Mouse (Mus musculus) limb, embryonic 13.5 days (tissue): ENCODE data around the gene Cbfa2t3. TPM values are rescaled to one million over a fixed set of nuclear protein-coding genes. Genes with fewer than 3 reads are reported as not detected.

Source experiments
- ATAC-seq: fragments of 200-750 bp; cut with Nextera tagmentation; 2 replicates; pipeline ENCODE4 v1.8.0; 2017; ENCODE audit warnings: low read depth, moderate number of reproducible peaks, moderate TSS enrichment; ENCODE audit not compliant: low FRiP score
- H3K27ac ChIP-seq: fragments of 300-500 bp; sonication (generic); 2 replicates; pipeline ENCODE4 v1.5.1; 2015; ENCODE audit warnings: inconsistent platforms, mild to moderate bottlenecking, moderate library complexity
- H3K27me3 ChIP-seq: fragments of 300-500 bp; sonication (generic); 2 replicates; pipeline ENCODE4 v1.6.1; 2015; ENCODE audit warnings: mild to moderate bottlenecking, inconsistent platforms
- H3K36me3 ChIP-seq: fragments of 300-500 bp; sonication (generic); 2 replicates; pipeline ENCODE4 v1.6.1; 2015; ENCODE audit warnings: inconsistent platforms, mild to moderate bottlenecking, moderate library complexity
- H3K4me1 ChIP-seq: fragments of 300-500 bp; sonication (generic); 2 replicates; pipeline ENCODE4 v1.6.1; 2015; ENCODE audit warnings: inconsistent platforms
- H3K4me2 ChIP-seq: fragments of 300-500 bp; sonication (generic); replicated peaks from 2 replicates; pipeline ENCODE4 v1.6.1; 2015; ENCODE audit warnings: inconsistent platforms, mild to moderate bottlenecking, moderate library complexity
- H3K4me3 ChIP-seq: fragments of 300-500 bp; sonication (generic); 2 replicates; pipeline ENCODE4 v1.5.1; 2015; ENCODE audit warnings: moderate library complexity, mild to moderate bottlenecking, inconsistent platforms
- H3K9ac ChIP-seq: fragments of 300-500 bp; sonication (generic); 2 replicates; pipeline ENCODE4 v1.6.1; 2015; ENCODE audit warnings: mild to moderate bottlenecking, inconsistent platforms
- H3K9me3 ChIP-seq: fragments of 300-500 bp; sonication (generic); 2 replicates; pipeline ENCODE4 v1.6.1; 2016; ENCODE audit warnings: inconsistent platforms
- WGBS: fragments of 180-500 bp; shearing (Covaris S2); methylation state at CpG from one replicate; pipeline ENCODE4 v1.1.7; 2015; 5-methylcytosine and 5-hydroxymethylcytosine counted together
- polyA plus RNA-seq: library from polyadenylated mRNA; unstranded; fragments of >200 nt; fragmentation: Nextera tagmentation; extraction: Ambion mirVana; gene quantifications from 2 replicates; pipeline ENCODE4 v1.2.1, GENCODE M21; 2015

Gene Cbfa2t3
- polyA plus RNA-seq, 1 experiment from 2014 or later = 4.3 TPM

DNA sequence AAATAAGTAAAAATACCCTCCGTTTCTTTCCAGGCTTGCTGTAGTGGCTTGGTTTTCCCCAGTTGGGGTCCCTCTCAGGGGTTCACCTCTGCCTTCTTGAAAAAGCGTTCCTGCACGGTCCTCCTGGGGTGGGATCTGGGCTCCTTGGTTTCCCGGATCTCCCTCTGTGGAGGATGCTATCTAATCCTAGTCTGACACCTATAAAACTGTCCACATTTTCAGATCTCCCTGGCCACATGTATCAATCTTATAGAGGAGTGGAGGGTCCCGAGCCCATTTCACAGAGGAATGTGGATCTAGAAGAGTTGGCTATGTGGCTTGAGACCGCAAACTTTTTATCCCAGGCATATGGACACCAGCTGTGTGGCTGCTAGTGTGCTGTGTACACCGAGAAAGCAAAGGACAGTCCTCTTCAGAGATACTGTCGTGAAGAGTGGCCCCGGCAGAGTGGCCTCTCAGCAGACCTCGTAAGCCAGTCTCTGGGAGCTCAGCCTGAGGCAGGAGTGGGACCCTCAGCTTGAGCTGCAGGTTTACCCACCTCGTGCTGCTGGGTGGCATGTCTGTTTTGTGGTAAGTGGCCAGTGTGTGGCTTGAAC, 19.5 kb downstream of the Cbfa2t3 start:
- Histone ChIP-seq H3K9me3 (no peaks in the 10 kb centered on the region), H3K4me2 (peak overlapping the region; percentile 97), H3K36me3 (no peaks in the 10 kb centered on the region), H3K27ac (no peak overlapping the region), H3K4me3 (peak overlapping the region; percentile 75), H3K9ac (0 out of 2 replicates have a peak overlapping the region, but pooled peaks have one; percentile 78), H3K27me3 (peaks cover 71% of the 10 kb centered on the region), H3K4me1 (peaks cover 44% of the 10 kb centered on the region)
- WGBS = 10% methylated on average over 11 of the region's 11 CpGs
- no peak for ATAC-seq

DNA sequence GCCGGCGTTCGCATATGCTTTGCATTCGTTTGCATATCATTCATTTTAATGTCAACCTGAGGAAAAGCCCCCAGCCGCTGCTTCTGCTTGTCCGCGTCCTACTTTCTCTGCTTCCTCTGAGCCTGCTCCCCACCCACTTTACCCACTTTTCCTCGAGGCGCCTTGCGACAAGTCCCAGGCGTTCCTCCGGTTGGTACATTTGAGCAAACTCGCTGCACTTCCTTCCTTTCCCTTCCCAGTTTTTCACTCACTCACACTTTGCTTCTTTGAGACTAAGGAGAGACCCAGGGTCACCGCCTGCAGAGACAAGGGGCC, 20.1 kb downstream of the Cbfa2t3 start:
- peaks cover 68% of the 10 kb centered on the region for H3K27me3 ChIP-seq
- under 1% methylated on average over 14 of the region's 14 CpGs for WGBS
- H3K9me3 ChIP-seq = no peaks in the 10 kb centered on the region
- peak overlapping the region; percentile 78; the same call in 1 of the 2 replicates for H3K9ac ChIP-seq
- no peak for ATAC-seq
- peak overlapping the region; percentile 75 for H3K4me3 ChIP-seq
- H3K36me3 ChIP-seq = no peaks in the 10 kb centered on the region
- peak overlapping the region; percentile 97 for H3K4me2 ChIP-seq
- H3K27ac ChIP-seq = no peak overlapping the region
- H3K4me1 ChIP-seq = peaks cover 49% of the 10 kb centered on the region

DNA sequence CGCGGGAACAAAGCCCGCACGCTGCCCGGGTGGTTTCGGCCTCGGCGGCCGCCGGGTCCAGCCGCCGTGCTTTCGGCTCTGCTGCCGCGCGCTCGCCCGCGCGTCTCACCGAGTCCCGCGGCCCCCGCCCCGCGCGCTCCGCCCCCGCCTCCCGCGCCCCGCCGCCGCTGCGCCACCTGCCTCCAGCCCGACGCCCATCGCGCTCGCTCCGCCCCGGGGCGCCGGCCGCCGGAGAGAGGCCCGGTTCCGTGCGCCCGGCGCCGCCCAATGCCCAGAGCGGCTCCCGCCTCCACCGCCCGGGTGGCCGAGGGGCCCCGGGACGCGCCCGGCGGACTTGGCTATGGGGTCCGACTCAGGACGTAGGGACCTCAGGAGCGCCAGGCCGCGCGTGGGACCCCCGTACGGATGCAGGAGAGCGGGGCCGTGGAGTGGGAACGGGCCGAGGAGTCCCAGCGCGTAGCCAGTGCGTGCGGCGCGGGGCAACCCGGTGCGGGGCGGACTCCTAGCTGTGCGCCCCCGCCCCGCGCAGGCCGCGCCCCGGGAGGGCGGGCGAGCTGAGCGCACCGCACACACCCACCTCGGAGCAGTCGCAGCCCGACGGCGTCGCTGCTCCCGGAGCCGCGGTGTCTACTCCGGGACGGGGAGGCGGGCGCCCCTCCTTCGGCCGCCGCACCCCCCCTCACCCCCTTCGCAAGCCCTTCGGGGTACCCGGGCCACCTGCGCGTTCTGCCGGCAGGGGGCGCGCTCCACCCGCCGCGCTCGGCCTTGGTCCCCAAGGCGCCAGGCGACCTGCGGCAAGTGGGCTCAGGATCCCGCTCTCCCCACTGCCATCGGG, 20.6 kb downstream of the Cbfa2t3 start:
- Histone ChIP-seq H3K27ac (peak overlapping the region; percentile 15; the same call in 1 of the 2 replicates), H3K36me3 (no peaks in the 10 kb centered on the region), H3K9ac (peak overlapping the region; percentile 78), H3K9me3 (no peaks in the 10 kb centered on the region), H3K27me3 (peaks cover 69% of the 10 kb centered on the region), H3K4me1 (peaks cover 54% of the 10 kb centered on the region), H3K4me3 (peak overlapping the region; percentile 75), H3K4me2 (peak overlapping the region; percentile 97)
- under 1% methylated on average over 80 of the region's 127 CpGs for WGBS
- peak; percentile 69 for ATAC-seq

DNA sequence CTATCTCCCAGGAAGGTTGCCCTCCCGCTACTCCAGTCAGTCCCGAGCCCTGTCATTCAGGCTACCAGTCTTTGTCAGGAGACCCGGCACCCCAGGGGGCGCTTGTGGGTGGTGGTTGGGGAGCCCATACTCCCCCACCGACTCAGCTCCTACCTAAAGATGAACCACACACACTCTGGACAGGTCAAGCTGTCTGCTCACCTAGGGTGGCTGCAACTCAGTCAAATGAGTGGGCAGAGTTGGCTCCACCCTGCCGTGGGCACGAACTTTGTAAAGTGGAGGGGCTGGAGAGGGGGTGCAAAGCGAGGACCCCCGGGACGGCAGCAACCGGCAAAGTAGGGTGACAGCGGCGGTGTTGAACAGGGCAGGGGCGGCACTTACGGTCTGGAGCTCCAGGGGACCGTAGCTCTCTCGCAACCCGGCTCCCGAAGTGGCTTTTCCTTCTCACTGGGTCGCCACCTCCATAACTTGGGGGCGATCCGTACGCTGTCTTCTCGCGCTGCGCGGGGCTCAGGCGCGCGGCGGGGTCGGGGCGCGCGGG, 21.4 kb downstream of the Cbfa2t3 start:
- Histone ChIP-seq H3K4me2 (peak overlapping the region; percentile 97), H3K9me3 (no peaks in the 10 kb centered on the region), H3K9ac (peak overlapping the region; percentile 78), H3K27me3 (peaks cover 74% of the 10 kb centered on the region), H3K27ac (peak overlapping the region; percentile 48; the same call in 1 of the 2 replicates), H3K4me3 (peak overlapping the region; percentile 75), H3K4me1 (peaks cover 55% of the 10 kb centered on the region), H3K36me3 (no peaks in the 10 kb centered on the region)
- WGBS = 1% methylated on average over 27 of the region's 35 CpGs
- peak; percentile 15; the same call in 1 of the 2 replicates for ATAC-seq

DNA sequence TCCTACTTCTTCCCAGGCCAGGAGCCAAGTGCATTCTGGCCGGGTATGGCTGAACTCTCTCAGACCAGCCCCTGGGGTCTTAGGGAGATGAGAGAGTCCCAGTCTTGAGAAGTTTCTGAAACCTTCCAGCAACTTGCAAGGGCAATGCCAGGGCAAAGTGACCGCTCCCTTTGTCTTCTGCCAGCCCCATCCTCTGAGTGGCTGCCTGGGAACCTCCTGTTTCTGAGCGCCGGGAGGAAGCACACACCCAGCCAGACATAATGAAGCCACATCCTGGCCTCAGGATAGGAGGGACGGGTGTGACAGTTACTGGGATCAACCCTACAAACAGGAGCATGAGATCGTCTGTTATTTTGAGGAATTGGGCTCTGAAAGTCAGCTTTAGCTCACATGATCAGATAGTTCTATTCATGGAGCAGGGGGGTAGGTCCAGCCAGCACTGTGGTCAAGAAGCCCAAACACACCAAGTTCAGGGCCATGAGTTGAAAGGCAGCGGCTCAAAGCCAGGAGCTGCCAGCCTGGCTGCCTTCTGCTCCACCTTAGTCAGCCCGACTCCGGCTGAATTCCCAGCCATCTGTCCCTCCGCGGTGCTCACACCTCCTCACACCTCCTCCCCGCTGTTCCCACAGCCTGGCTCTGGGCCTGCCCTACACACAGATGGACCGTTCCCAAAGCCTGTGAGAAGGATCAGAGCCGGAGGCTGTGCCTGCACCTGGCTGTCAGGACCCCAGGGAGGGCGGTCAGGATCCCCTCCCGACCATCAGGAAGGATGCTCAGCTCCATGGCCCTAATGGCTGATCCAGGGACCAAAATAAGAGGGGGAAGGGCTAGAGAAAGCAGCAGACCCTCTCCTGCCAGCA, 22.1 kb downstream of the Cbfa2t3 start:
- Histone ChIP-seq H3K27ac (peak overlapping the region; percentile 48; the same call in 1 of the 2 replicates), H3K4me2 (peak overlapping the region; percentile 97), H3K9ac (peak overlapping the region; percentile 78), H3K36me3 (no peaks in the 10 kb centered on the region), H3K27me3 (peaks cover 68% of the 10 kb centered on the region), H3K4me3 (peak overlapping the region; percentile 75), H3K9me3 (no peaks in the 10 kb centered on the region), H3K4me1 (peaks cover 55% of the 10 kb centered on the region)
- no peak for ATAC-seq
- WGBS = 10% methylated on average over 16 of the region's 16 CpGs

DNA sequence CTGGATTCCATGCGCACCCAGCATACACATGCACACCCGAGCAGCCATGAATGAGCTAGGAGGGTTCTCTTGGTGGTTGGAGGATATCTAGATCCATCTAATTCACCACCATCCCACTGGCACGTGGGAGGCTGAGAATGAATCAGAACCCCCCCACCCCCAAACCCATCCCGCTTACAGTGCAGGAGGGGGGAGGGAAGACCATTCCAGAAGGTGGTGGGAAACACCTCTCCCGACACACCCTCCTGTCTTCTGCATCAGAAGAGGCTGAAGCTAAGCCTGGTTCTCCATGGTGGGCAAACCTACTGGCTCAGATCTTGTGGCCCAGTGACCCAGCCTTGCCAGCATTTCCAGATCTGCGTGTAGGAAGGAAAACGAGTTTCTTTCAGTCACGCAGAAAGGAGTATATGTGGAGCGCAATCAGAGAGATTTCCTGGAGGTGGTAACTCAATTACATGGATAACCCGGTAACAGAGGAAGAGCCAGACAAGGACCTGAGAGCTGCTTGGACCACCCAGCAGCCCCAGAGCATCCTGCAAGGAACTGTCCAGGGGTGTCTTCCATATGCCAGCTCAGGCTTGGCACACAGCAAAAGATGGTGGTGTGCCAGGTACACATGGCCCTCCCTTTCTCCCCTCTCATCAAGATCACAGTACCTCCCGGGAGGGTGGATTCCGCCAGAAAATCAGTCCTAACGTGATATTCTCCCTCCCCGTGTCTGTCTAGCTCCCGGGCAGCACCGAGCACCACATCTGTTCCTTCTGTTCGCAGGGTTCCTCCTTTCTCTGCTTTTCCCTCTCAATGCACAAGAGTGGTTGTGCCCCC, 23.1 kb downstream of the Cbfa2t3 start:
- 82% methylated on average over 17 of the region's 17 CpGs for WGBS
- Histone ChIP-seq H3K4me3 (no peak overlapping the region; the same call in 1 of the 2 replicates), H3K9me3 (no peaks in the 10 kb centered on the region), H3K27me3 (peaks cover 60% of the 10 kb centered on the region), H3K27ac (no peak overlapping the region), H3K4me1 (peaks cover 55% of the 10 kb centered on the region), H3K4me2 (peak overlapping the region; percentile 97), H3K9ac (no peak overlapping the region), H3K36me3 (no peaks in the 10 kb centered on the region)
- ATAC-seq = no peak

DNA sequence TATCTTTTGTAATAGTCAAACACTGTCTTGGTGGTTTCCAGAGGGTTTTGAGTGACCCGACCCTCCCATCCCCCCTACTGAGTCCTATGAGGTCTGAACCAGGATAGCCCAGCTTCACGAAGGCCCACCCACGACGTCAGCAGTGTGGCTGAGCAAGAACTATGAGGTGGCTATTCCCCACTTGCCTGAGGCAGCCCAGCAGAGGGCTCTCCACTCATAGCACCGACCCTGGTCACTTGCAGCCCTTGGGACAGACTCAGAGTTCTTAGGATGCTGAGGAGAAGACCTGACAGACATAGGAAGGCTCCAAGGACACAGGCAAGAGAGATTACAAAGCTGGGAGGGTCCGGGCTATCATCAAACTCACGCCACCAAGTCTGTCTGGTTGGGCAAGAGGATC, 23.9 kb downstream of the Cbfa2t3 start:
- Histone ChIP-seq H3K9me3 (no peaks in the 10 kb centered on the region), H3K27ac (no peak overlapping the region), H3K36me3 (no peaks in the 10 kb centered on the region), H3K4me2 (no peak overlapping the region), H3K4me1 (peaks cover 57% of the 10 kb centered on the region), H3K4me3 (no peak overlapping the region), H3K27me3 (peaks cover 54% of the 10 kb centered on the region), H3K9ac (no peak overlapping the region)
- ATAC-seq = no peak
- 46% methylated on average over 7 of the region's 7 CpGs for WGBS

DNA sequence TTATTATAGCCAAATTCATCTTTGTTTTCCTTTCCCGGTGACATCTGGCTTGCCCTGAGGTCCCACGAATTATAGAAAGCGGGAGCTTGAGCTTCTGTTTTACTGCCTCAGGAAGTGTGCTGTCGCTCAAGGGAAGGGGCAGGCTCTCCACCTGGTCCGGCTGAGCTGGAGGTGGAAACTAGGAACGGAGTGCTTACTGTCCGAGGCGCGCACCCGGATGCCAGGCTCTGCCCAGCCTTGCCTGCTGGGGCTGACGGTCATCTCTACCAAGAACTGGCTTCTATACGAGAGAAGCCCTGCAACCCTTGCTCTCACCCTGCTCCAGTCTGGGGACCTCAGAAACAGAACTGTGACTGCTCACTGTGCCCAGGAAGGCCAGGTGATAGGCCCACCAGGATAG, 24.9 kb downstream of the Cbfa2t3 start:
- no peak for ATAC-seq
- no peak overlapping the region for H3K4me2 ChIP-seq
- no peaks in the 10 kb centered on the region for H3K9me3 ChIP-seq
- WGBS = 41% methylated on average over 12 of the region's 12 CpGs
- H3K36me3 ChIP-seq = no peaks in the 10 kb centered on the region
- peak overlapping the region; percentile 39; the same call in 1 of the 2 replicates for H3K9ac ChIP-seq
- peaks cover 48% of the 10 kb centered on the region for H3K27me3 ChIP-seq
- H3K27ac ChIP-seq = no peak overlapping the region
- no peak overlapping the region for H3K4me3 ChIP-seq
- peaks cover 55% of the 10 kb centered on the region for H3K4me1 ChIP-seq

DNA sequence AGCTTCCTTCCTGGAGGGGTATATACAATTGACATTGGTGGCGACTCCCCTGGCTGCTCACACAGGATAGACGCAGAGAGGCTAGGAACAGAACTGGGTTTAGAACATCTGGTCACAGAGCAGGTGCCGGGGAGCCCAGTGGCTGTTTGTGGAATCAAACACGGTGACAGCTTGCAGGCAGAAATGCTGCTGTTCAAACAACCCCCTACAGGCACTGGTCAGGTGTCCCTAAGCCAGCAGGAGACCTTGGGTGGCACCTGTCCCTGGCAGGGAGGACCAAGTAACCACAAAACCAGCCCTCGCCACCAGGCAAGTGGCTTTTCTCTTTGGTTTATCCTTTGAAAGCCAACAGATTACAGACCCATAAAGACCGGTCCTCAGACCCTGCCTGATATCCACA, 27.0 kb downstream of the Cbfa2t3 start:
- ATAC-seq = no peak
- Histone ChIP-seq H3K27ac (no peak overlapping the region), H3K9me3 (no peaks in the 10 kb centered on the region), H3K27me3 (peaks cover 34% of the 10 kb centered on the region), H3K4me2 (no peak overlapping the region), H3K4me1 (peaks cover 45% of the 10 kb centered on the region), H3K4me3 (no peak overlapping the region), H3K9ac (no peak overlapping the region), H3K36me3 (no peaks in the 10 kb centered on the region)
- 61% methylated on average over 6 of the region's 6 CpGs for WGBS

DNA sequence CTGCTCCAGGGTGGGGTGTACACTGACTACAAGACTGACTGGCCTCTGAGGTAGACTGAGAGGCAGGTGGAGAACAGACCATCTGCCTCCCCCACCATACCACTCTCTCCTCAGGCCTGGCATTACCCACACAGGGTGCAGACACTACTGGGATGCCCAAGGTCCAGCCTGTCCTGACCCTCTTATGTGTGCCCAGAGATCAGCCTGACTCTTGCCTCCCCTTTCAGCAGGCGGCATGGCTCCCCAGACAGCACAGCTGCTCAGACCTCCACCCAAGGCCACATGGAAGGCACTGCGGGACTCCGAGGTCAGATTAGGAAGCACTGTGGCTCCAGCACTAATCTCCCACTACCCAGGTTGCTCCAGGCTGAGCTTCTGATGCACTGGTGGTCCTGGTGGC, 28.2 kb downstream of the Cbfa2t3 start:
- ATAC-seq = no peak
- H3K36me3 ChIP-seq = no peaks in the 10 kb centered on the region
- peaks cover 45% of the 10 kb centered on the region for H3K4me1 ChIP-seq
- peaks cover 23% of the 10 kb centered on the region for H3K27me3 ChIP-seq
- no peak overlapping the region for H3K27ac ChIP-seq
- WGBS = 69% methylated on average over 3 of the region's 3 CpGs
- no peak overlapping the region for H3K9ac ChIP-seq
- H3K9me3 ChIP-seq = no peaks in the 10 kb centered on the region
- no peak overlapping the region for H3K4me3 ChIP-seq
- H3K4me2 ChIP-seq = no peak overlapping the region

DNA sequence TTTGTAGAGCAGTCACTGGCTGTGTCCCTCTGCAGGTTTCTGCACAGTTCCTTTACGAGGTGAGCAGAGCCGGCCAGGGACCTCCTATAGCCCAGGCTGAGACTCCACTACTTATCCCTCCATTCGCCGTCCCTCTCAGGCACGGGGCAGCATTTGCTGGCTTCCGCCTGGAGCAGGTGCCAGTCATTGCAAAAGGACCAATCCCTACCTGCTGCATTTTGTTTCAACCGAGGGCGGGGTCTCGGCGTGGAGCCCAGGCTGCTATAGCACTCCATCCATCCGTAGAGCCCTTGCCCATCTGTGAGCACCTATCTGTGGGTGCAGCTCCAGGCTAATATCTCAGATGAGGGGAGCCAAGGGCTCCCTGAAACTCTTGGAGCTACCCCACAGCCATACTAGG, 28.9 kb downstream of the Cbfa2t3 start:
- H3K9me3 ChIP-seq = no peaks in the 10 kb centered on the region
- no peak overlapping the region for H3K4me3 ChIP-seq
- H3K4me2 ChIP-seq = peak overlapping the region; percentile 25; the same call in 1 of the 2 replicates
- H3K4me1 ChIP-seq = peaks cover 53% of the 10 kb centered on the region
- no peak overlapping the region for H3K27ac ChIP-seq
- H3K36me3 ChIP-seq = no peaks in the 10 kb centered on the region
- 17% methylated on average over 11 of the region's 11 CpGs for WGBS
- ATAC-seq = no peak
- H3K27me3 ChIP-seq = peaks cover 15% of the 10 kb centered on the region
- no peak overlapping the region for H3K9ac ChIP-seq
